Mouse (Mus musculus) MEL (cell line): Measurements from ENCODE around the gene Rpl4. TPM values are rescaled to one million over a fixed set of nuclear protein-coding genes. Genes with fewer than 3 reads are reported as not detected.
"Not testable (repeated sequence)": the region's sequence is repeated elsewhere in the genome, so short reads cannot be mapped to it uniquely, and the experiment has no call there.

ENCODE experiments used
- DNase-seq: peaks from one replicate; pipeline ENCODE4 v3.0.0; 2011; ENCODE audit warnings: low read depth, low spot score
- H3K27ac ChIP-seq: 2 replicates; pipeline ENCODE4 v1.5.1; 2012; ENCODE audit warnings: low read depth, mild to moderate bottlenecking, control low read depth, low read length, moderate library complexity; ENCODE audit not compliant: control insufficient read depth
- H3K27me3 ChIP-seq, 2 experiments: fragments of 150-350 bp in 1 of 2; sonication (generic) in 1 of 2; 2 replicates each; pipeline ENCODE4 v1.6.1; 2012; ENCODE audit warnings: low read length in 2 of 2, mild to moderate bottlenecking in 2 of 2, improper control_type of control experiment in 1 of 2, moderate library complexity in 1 of 2; ENCODE audit not compliant: insufficient read depth in 2 of 2, control insufficient read depth in 1 of 2
- H3K36me3 ChIP-seq, 2 experiments: 2 replicates each; pipeline ENCODE4 v1.6.1; 2012 to 2014; ENCODE audit warnings: low read length in 2 of 2, improper control_type of control experiment in 1 of 2, inconsistent platforms in 1 of 2, mild to moderate bottlenecking in 1 of 2; ENCODE audit not compliant: insufficient read depth in 2 of 2, control insufficient read depth in 1 of 2
- H3K4me1 ChIP-seq, 2 experiments: fragments of 150-350 bp in 1 of 2; sonication (generic) in 1 of 2; 2 replicates each; pipeline ENCODE4 v1.6.1; 2012; ENCODE audit warnings: low read length in 2 of 2, improper control_type of control experiment in 1 of 2, mild to moderate bottlenecking in 1 of 2; ENCODE audit not compliant: insufficient read depth in 2 of 2, control insufficient read depth in 1 of 2
- H3K4me3 ChIP-seq, 2 experiments: fragments of 150-350 bp in 1 of 2; sonication (generic) in 1 of 2; 2 replicates each; pipeline ENCODE4 v1.5.1; 2012; ENCODE audit warnings: low read depth in 2 of 2, low read length in 2 of 2, mild to moderate bottlenecking in 2 of 2, moderate library complexity in 2 of 2, control low read depth in 1 of 2, improper control_type of control experiment in 1 of 2; ENCODE audit not compliant: control insufficient read depth in 1 of 2, insufficient read depth in 1 of 2
- H3K79me2 ChIP-seq: 2 replicates; pipeline ENCODE4 v1.6.1; 2012; ENCODE audit warnings: mild to moderate bottlenecking, low read length, moderate library complexity; ENCODE audit not compliant: control insufficient read depth, poor library complexity, insufficient read depth
- H3K9ac ChIP-seq: 2 replicates; pipeline ENCODE4 v1.6.1; 2012; ENCODE audit warnings: low read depth, mild to moderate bottlenecking, control low read depth, low read length, moderate library complexity; ENCODE audit not compliant: control insufficient read depth, poor library complexity, severe bottlenecking
- H3K9me3 ChIP-seq: fragments of 150-350 bp; sonication (generic); replicated peaks from 2 replicates; pipeline ENCODE4 v1.6.1; 2012; ENCODE audit warnings: mild to moderate bottlenecking, low read length, improper control_type of control experiment, moderate library complexity; ENCODE audit not compliant: insufficient read depth
- CTCF ChIP-seq, 3 experiments: IDR thresholded peaks in 2 of 3; conservative IDR thresholded peaks in 1 of 3; 2 replicates each; pipeline ENCODE4 v1.5.1; 2011 to 2012; ENCODE audit warnings: low read length in 3 of 3, low read depth in 2 of 3, mild to moderate bottlenecking in 2 of 3, improper control_type of control experiment in 1 of 3, inconsistent platforms in 1 of 3, mixed read lengths in 1 of 3, moderate library complexity in 1 of 3; ENCODE audit not compliant: control insufficient read depth in 1 of 3, insufficient read depth in 1 of 3, poor library complexity in 1 of 3, severe bottlenecking in 1 of 3
- EP300 ChIP-seq, 2 experiments: IDR thresholded peaks; 2 replicates each; pipeline ENCODE4 v1.6.1; 2011; ENCODE audit warnings: improper control_type of control experiment in 2 of 2, low read length in 2 of 2, low read depth in 1 of 2, mild to moderate bottlenecking in 1 of 2
- ETS1 ChIP-seq: IDR thresholded peaks from 2 replicates; pipeline ENCODE4 v1.6.1; 2012; ENCODE audit warnings: low read depth, mild to moderate bottlenecking, inconsistent platforms, low read length, improper control_type of control experiment, moderate library complexity
- MAX ChIP-seq: IDR thresholded peaks from 2 replicates; pipeline ENCODE4 v1.6.1; 2011; ENCODE audit warnings: low read length, improper control_type of control experiment
- MEF2A ChIP-seq: IDR thresholded peaks from 2 replicates; pipeline ENCODE4 v1.6.1; 2014; ENCODE audit warnings: low read depth, mild to moderate bottlenecking, inconsistent platforms, low read length, improper control_type of control experiment; ENCODE audit not compliant: poor library complexity, insufficient replicate concordance, severe bottlenecking; ENCODE audit errors: extremely low read depth
- MXI1 ChIP-seq: IDR thresholded peaks from 2 replicates; pipeline ENCODE4 v1.6.1; 2011; ENCODE audit warnings: mild to moderate bottlenecking, low read depth, low read length, improper control_type of control experiment
- NRF1 ChIP-seq: IDR thresholded peaks from 2 replicates; pipeline ENCODE4 v1.6.1; 2014; ENCODE audit warnings: low read depth, mild to moderate bottlenecking, inconsistent platforms, low read length, improper control_type of control experiment, moderate library complexity; ENCODE audit not compliant: poor library complexity, insufficient read depth, severe bottlenecking
- POLR2A ChIP-seq, 2 experiments: IDR thresholded peaks; 2 replicates each; pipeline ENCODE4 v1.6.1; 2011 to 2012; ENCODE audit warnings: low read length in 2 of 2, mild to moderate bottlenecking in 2 of 2, control low read depth in 1 of 2, improper control_type of control experiment in 1 of 2, low read depth in 1 of 2, moderate library complexity in 1 of 2; ENCODE audit not compliant: control insufficient read depth in 1 of 2, insufficient read depth in 1 of 2, poor library complexity in 1 of 2
- POLR2AphosphoS5 ChIP-seq: IDR thresholded peaks from 2 replicates; pipeline ENCODE4 v1.6.1; 2012; ENCODE audit warnings: low read depth, borderline replicate concordance, mild to moderate bottlenecking, inconsistent platforms, low read length, moderate library complexity, mixed read lengths
- RAD21 ChIP-seq: IDR thresholded peaks from 2 replicates; pipeline ENCODE4 v1.6.1; 2011; ENCODE audit warnings: mild to moderate bottlenecking, low read depth, low read length, improper control_type of control experiment
- SIN3A ChIP-seq: IDR thresholded peaks from 2 replicates; pipeline ENCODE4 v1.6.1; 2012; ENCODE audit warnings: low read length, improper control_type of control experiment, inconsistent platforms
- SMC3 ChIP-seq: IDR thresholded peaks from 2 replicates; pipeline ENCODE4 v1.6.1; 2011; ENCODE audit warnings: low read depth, low read length, improper control_type of control experiment
- TAL1 ChIP-seq: IDR thresholded peaks from 2 replicates; pipeline ENCODE4 v1.6.1; 2012; ENCODE audit warnings: mild to moderate bottlenecking, inconsistent platforms, low read length, moderate library complexity, mixed read lengths
- USF1 ChIP-seq: IDR thresholded peaks from 2 replicates; pipeline ENCODE4 v1.6.1; 2014; ENCODE audit warnings: low read depth, mild to moderate bottlenecking, inconsistent platforms, low read length, improper control_type of control experiment, moderate library complexity
- USF2 ChIP-seq, 2 experiments: IDR thresholded peaks; 2 replicates each; pipeline ENCODE4 v1.6.1; 2011 to 2012; ENCODE audit warnings: improper control_type of control experiment in 2 of 2, low read length in 2 of 2, borderline replicate concordance in 1 of 2, inconsistent platforms in 1 of 2, low read depth in 1 of 2, mild to moderate bottlenecking in 1 of 2; ENCODE audit not compliant: insufficient read depth in 1 of 2
- ZC3H11A ChIP-seq: IDR thresholded peaks from 2 replicates; pipeline ENCODE4 v1.6.1; 2012; ENCODE audit warnings: low read depth, mild to moderate bottlenecking, inconsistent platforms, low read length, improper control_type of control experiment
- ZNF384 ChIP-seq: IDR thresholded peaks from 2 replicates; pipeline ENCODE4 v1.6.1; 2012; ENCODE audit warnings: low read depth, mild to moderate bottlenecking, inconsistent platforms, low read length, improper control_type of control experiment
- polyA plus RNA-seq, 2 experiments: library from polyadenylated mRNA; stranded (reverse) in 1 of 2; unstranded in 1 of 2; fragments of >175 nt in 1 of 2; fragments of >200 nt in 1 of 2; gene quantifications; 2 replicates each; pipeline versions ENCODE4 v1.2.1 to v1.2.4; 2012; ENCODE audit warnings: low replicate concordance in 2 of 2, low read depth in 1 of 2; ENCODE audit not compliant: insufficient read length in 2 of 2, insufficient read depth in 1 of 2, missing spikeins in 1 of 2
- total RNA-seq: library from RNA; depleted of rRNA; stranded (reverse); fragments of 300-350 nt; gene quantifications from 2 replicates; pipeline ENCODE4 v1.2.3, GENCODE M21; 2012

Rpl4 gene
- total and polyA plus RNA-seq, 3 experiments: 124 to 3,157 (median 1,761) TPM

DNA sequence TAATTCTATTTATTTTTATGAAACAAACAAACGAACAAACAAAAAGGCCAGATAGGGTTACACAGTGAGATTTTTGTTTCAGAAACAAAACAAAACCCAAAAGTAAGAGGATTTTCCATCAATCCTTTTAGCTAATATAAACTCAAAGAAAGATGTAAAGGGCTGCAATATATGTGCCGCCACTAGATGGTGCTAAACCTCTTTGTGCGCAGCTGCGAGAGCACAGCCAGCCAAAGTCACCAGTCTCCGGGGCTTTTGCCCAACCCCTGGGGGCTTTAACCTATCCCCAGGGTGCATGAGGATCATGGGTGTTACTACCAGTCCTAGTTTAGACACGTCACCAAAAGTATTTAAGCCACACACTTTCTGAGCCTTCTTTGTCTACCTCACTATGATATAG is 34.3 kb upstream of the Rpl4 start:
- H3K4me3 ChIP-seq, H3K27ac ChIP-seq, H3K9me3 ChIP-seq, H3K79me2 ChIP-seq, H3K27me3 ChIP-seq, H3K9ac ChIP-seq, H3K4me1 ChIP-seq: not testable (repeated sequence)
- H3K36me3 ChIP-seq: peaks cover 0 to 29% of the 10 kb centered on the region in 2 experiments; a peak in 2 of 4 replicates
- peak; percentile 45 for DNase-seq
- TF ChIP-seq RAD21 (peak; percentile 34), SMC3 (peak; percentile 34), CTCF (IDR thresholded peaks at IDR 0.05 in 2 of 3, conservative IDR thresholded peaks at IDR 0.05 in 1 of 3; ENCODE audit: control insufficient read depth in 1 of 3, insufficient read depth in 1 of 3, low read depth in 2 of 3, low read length in 3 of 3, poor library complexity in 1 of 3, severe bottlenecking in 1 of 3) (peak; percentile 40 to 66 (median 56)), NRF1 (peak; percentile 46; the same call in 1 of the 2 replicates)

DNA sequence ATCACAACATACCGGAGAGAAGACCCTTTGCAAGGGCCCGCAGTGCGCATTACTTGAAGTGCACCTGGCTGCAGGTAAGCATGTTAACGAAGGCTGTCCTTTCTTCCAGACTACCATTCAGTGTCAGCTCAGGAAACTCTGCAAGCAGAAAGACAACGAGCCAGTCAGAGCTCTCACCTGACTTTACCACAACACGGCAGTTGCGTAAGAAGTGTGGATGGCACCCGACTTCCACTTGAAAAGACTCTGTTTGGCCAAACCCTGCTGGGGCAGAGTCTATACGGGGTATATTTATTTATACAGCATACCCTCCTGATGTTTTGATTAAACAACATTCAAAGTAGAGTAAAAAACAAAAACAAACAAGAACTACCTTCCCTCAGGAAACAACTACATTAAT is 33.3 kb upstream of the Rpl4 start:
- no peaks in the 10 kb centered on the region for H3K27me3 ChIP-seq
- peaks cover 0 to 34% of the 10 kb centered on the region in 2 experiments; a peak in 2 of 4 replicates for H3K36me3 ChIP-seq
- no peaks in the 10 kb centered on the region for H3K4me1 ChIP-seq
- H3K79me2 ChIP-seq: no peaks in the 10 kb centered on the region
- DNase-seq: no peak
- no peak overlapping the region for H3K4me3 ChIP-seq
- H3K9me3 ChIP-seq: no peaks in the 10 kb centered on the region
- H3K9ac ChIP-seq: no peak overlapping the region
- no peak overlapping the region for H3K27ac ChIP-seq
- TF ChIP-seq POLR2A (IDR thresholded peaks at IDR 0.05; ENCODE audit: control insufficient read depth in 1 of 2, insufficient read depth in 1 of 2, low read depth in 1 of 2, low read length in 2 of 2, poor library complexity in 1 of 2): no peak
- TF ChIP-seq MXI1: no peak
- no peak for TF ChIP-seq USF1
- TF ChIP-seq EP300 (IDR thresholded peaks at IDR 0.05; ENCODE audit: low read depth in 1 of 2, low read length in 2 of 2): no peak
- TF ChIP-seq NRF1: no peak
- no peak for TF ChIP-seq RAD21
- no peak for TF ChIP-seq USF2 (IDR thresholded peaks at IDR 0.05; ENCODE audit: borderline replicate concordance in 1 of 2, insufficient read depth in 1 of 2, low read depth in 1 of 2, low read length in 2 of 2)
- TF ChIP-seq TAL1: no peak
- no peak for TF ChIP-seq ETS1
- TF ChIP-seq MEF2A: no peak
- TF ChIP-seq ZC3H11A: no peak
- TF ChIP-seq CTCF (IDR thresholded peaks at IDR 0.05 in 2 of 3, conservative IDR thresholded peaks at IDR 0.05 in 1 of 3; ENCODE audit: control insufficient read depth in 1 of 3, insufficient read depth in 1 of 3, low read depth in 2 of 3, low read length in 3 of 3, poor library complexity in 1 of 3, severe bottlenecking in 1 of 3): no peak
- TF ChIP-seq ZNF384: no peak
- TF ChIP-seq POLR2AphosphoS5: no peak
- no peak for TF ChIP-seq SIN3A
- TF ChIP-seq MAX: no peak
